Mouse (Mus musculus) CD4-positive, CD25-positive, alpha-beta regulatory T cell, adult 4 months (primary cell): Measurements from ENCODE around the gene Pabpn1l. TPM values are rescaled to one million over a fixed set of nuclear protein-coding genes. Genes with fewer than 3 reads are reported as not detected.
"Not testable (repeated sequence)": the region's sequence is repeated elsewhere in the genome, so short reads cannot be mapped to it uniquely, and the experiment has no call there.

Experiments
- ATAC-seq: one replicate; pipeline ENCODE4 v1.8.0; 2017
- polyA plus RNA-seq, 2 experiments: library from polyadenylated mRNA; unstranded; fragments of 100-300 nt; shearing (Covaris generic); gene quantifications; one replicate each; pipeline ENCODE4 v1.2.1; 2017

Gene Pabpn1l
- polyA plus RNA-seq, 2 experiments from 2014 or later = not detected

GRCm38 (mm10) chr8:122644175-122644954 lies 21.8 kb upstream of the Pabpn1l start:
- no peak for ATAC-seq

GRCm38 (mm10) chr8:122642071-122642470 lies 19.5 kb upstream of the Pabpn1l start:
- no peak for ATAC-seq

DNA sequence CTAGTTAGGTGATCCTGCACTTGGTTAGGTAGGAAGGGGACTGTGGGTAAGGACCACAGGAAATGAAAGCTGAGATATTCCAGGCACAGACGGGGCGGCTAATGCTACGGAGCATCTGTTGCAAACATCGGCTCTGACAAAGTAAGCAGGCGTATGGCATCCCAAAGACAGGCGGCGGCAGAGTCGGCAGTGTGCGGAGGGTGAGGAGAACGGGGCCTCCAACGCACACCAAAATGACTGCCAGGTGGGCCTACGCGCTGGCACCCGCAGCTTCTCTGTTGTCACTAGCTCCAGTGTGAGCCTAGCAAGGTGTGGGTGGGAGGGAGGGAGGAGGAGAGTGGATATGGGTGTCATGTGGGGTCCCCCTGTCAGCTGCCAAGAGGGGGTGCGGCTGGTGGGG lies 18.9 kb upstream of the Pabpn1l start:
- no peak for ATAC-seq

- no peak for ATAC-seq
These were observed 18.3 kb upstream of the Pabpn1l start for GRCm38 (mm10) chr8:122640825-122641224.

DNA sequence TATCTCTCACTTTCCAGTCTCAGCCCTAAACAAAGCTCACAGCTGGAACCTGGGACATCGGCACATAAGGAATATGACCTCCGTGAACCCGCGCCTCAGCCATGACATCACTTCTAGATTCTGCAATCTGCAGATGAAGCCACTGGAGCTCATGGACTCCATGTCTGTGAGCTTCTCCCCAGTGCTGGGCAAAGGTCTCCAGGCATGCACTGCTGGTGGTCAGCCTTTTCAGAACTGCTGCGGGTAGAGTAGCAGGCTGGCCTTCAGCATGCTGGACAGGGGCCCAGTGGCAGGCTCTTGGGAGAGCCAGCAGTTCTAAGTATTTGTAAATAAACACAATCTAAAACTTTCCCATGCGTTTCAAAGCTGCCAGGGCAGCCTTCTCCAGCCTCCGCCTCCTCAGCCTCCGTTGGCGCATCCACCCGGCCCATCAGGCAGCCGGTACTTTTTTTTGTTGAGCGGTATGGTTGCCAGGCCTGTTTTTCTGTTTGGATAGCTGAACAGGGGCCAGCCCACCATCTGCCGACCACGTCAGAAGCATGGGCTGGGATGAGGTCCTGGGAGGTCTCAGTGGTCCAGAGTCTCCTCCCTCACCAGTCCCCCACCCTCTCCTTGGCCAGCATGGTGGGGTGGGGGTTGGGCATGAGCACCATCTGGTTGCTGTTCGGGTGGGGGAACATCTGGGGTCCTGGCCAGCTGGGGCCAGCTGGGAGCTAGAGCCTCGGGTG lies 17.1 kb upstream of the Pabpn1l start:
- no peak for ATAC-seq

GRCm38 (mm10) chr8:122638601-122639000 lies 16.1 kb upstream of the Pabpn1l start:
- ATAC-seq = no peak

- ATAC-seq = no peak
These were observed 14.7 kb upstream of the Pabpn1l start for GRCm38 (mm10) chr8:122637230-122637629.

DNA sequence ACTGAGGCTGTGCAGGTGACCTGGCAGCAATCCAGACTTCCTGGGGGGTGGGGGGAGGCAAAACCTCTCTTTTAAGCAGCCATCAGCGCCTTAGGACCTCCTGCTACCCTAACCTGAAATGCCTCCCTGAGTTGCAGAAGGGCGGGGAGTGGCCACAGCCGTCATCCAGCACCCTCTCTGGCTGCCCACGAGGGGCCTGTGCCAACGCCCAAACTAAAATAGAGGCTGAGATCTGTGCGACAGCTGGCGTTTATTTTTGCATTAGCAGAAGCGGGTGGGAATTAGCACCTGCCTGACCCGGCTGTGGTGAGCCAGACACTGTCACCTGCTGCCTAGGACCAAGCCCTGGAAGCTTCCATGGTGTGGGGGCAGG lies 14.2 kb upstream of the Pabpn1l start:
- ATAC-seq = no peak

DNA sequence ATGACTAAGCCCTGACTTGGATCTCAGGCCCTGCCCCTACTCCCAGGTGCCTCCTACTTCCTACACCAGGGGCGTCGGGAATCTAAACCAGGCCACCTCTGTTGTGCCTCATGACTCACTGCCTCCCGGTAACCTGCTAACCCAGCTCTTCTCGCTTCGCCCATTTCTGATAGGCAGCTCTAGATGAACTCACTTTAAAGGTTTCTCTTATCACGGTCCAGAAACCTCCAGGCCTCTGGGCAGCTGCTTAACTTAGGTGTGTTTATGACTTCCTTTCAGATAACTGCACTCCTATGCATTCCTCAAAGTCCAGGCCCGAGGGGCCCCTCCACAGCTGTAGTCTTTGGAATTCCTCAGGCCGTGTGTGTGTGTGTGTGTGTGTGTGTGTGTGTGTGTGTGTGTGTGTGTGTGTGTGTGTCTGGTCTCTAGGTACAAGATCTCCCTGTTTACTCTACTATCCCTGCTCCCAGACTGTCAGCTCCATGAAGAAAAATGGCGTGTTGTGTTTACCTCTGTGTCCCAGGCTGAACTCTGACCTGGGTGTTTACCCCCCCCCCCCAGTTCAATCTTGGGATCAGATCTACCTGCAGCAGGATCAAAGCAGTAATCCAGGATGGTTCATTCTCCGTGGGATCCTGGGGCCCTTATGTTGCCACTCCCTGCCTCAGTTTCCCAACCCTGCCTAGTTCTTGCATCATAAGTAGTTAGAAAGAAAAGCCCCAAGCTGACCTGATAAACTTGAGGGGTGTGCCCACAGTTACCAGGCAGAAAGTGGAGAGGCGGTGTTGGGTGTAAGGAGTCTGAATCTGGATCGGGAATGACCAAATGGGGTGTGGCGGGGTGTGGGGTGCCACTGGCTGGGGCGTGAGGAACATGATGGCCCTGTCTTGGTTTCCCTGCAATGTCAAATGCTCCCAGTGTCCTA lies 13.6 kb upstream of the Pabpn1l start:
- ATAC-seq = no peak

DNA sequence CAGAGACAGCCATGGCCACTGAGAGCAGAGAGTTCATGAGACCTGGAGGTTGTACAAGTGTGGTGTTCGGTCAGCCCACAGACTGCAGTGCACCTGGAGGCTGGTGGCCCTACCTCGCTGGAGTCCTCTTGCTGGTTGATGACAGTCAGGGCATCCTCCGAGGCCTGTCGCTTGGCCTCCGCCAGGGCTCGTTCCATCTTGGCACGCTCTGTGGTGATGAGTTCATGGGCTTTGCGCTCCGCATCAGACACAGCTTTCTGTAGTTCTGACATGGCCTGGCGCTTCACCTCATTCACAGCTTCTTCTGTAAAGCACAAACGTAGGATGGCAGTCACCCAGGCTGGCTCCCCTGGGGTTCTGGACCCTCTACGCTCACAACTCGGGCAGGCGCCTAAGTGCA lies 10.7 kb upstream of the Pabpn1l start:
- no peak for ATAC-seq

DNA sequence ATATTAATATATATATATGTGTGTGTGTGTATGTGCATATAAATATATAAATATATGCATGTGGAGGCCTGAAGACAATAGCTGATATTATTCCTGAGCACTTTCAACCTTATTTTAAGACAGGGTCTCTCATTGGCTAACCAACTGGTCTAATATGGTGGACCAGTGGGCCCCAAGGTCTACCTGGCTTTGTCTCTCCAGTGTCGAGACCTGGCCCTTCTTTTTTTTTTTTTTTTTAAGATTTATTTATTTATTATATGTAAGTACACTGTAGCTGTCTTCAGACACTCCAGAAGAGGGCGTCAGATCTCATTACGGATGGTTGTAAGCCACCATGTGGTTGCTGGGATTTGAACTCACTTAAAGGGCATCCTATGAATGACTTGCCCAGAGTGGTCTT lies 9.6 kb upstream of the Pabpn1l start:
- not testable (repeated sequence) for ATAC-seq

GRCm38 (mm10) chr8:122630696-122631095 lies 8.2 kb upstream of the Pabpn1l start:
- ATAC-seq = no peak

GRCm38 (mm10) chr8:122629388-122629787 lies 6.8 kb upstream of the Pabpn1l start:
- no peak for ATAC-seq

DNA sequence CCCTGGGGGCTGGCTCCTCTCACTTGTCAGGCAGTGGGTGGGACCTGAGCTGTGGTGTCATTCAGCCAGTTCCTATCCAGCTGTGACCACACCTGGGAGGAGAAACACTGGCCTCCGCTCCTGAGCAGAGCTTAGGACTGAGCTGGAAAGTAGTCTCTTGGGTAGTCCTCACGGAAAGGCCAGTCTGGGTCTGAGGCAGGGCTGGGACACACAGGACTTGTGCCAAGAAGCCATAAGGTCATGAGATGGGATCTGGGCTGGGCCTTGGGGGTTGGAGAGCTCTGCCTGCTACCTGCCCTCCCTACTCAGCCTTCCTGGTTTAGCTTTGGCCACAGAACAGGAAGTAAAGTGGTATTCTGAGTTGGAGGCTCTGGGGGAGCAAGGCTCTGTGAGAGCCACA lies 4.4 kb upstream of the Pabpn1l start:
- ATAC-seq = no peak

DNA sequence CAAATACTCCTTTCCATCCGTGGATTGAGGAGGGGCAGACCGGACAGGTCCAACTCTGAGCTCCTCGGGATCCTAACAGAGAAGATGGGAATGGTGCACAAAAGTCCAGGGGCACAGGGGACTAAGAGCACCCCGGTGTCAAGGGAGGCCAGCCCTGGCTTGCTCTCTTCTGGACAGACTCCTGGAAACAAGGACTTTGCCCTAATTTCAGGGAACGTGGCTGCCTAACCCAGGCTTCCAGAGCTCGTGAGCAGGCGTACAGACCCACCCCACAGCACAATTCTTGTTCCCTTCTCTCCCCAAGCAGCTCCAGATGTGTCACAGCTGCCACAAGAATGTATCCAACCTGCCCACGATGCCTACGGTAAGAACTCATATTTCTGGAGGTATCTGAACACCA lies 3.3 kb upstream of the Pabpn1l start:
- no peak for ATAC-seq

DNA sequence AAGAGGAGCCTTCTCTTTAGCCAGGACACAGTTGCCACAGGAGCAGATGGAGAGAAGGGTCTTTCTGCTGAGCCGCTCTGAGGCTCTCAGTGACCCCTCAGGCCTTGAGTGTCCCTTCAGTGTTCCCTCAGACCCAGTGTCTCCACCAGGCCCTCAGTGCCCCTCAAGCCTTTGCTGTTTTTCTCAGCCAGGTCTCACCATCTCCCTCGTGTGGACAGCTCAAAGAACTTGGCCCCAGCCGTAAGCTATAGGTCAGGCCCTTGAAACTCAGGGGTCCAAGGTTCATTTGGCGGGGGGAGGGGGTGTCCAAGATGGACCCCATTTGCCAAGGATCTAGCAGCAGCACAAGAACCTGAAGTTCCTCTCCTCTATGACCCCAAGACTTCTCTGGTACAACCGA lies 2.1 kb upstream of the Pabpn1l start:
- ATAC-seq = no peak

DNA sequence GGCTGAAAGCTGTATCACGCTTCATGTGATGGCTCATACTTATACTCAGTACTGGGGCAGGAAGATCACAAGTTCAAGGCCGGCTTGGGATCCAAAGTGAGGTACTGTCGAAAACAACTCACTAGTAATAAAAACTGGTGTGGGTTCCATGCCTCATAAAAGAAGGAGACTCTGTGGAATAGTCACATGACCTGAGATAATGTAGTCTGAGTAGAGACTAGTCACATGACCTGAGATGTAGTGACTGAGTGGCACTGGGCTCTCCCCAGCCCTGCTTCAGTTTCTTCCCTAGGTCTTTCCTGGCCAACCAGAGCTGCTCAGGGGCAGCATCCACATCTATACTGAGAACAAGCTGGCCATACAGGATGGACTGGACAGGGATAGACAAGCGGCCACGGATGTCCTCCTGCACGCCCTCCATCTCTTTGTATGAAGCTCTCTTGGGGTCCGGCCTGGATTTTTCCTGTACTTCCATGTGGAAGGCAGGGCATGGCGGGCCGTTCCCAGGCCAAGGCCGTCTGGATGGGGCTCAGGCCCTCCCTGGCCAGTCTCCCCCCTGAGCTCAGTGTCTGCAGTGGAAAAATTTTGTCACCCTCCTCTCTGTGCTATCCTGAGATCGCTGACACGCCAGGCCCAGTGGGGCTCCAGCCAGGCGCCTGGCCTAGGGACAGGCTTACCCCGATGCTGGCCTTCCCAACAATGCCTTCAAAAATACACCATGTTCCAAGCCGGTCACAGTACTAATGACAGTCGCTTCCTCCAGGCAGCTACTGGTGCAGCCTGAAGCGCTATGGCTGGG lies 1.5 kb upstream of the Pabpn1l start:
- no peak for ATAC-seq

GRCm38 (mm10) chr8:122620446-122620845 lies 2.1 kb downstream of the Pabpn1l start:
- no peak for ATAC-seq

- no peak for ATAC-seq
These were observed 3.7 kb downstream of the Pabpn1l start for GRCm38 (mm10) chr8:122618660-122619378.

GRCm38 (mm10) chr8:122617947-122618546 lies 4.5 kb downstream of the Pabpn1l start:
- peak; percentile 82 for ATAC-seq
